ENCODE assay signal across 24 mouse cellular contexts in the genomic region with DNA sequence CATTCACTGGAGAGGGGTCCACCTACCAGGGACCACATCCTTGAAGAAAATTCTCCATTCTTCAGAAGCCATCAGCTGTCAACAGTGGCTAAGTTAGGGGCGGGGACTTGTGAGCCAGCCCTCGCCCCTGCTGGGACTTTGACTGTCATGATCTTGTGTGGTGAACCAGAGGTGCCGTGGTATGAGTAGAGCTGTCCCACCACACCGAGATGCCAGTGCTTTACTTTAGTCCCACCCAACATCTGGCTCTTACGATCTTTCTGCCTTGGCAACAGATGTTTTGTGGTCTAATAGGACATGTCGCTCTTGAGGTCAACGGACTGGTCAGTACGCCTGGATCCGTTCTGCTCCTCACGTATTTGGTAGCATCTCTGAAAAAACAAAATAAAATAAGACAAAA. TPM values are rescaled to one million over a fixed set of nuclear protein-coding genes. Genes with fewer than 3 reads are reported as not detected.
DNase-seq lines count a peak whose midpoint lies in the region; ATAC-seq and TF ChIP-seq lines count a peak whose summit lies in the region.
"Had no signal": no experiment of that assay in that cellular context is flagged by ENCODE, and none has a peak within 500 bp of the region (broad histone marks: within the 10 kb centered on the region; RNA-seq: fewer than 3 reads in every experiment).

No protein-coding gene starts in this region.

- H3K9me3 ChIP-seq in G1E (replicated peaks): no peaks in the 10 kb centered on the region; the same call in 1 of the 2 replicates
- H3K9me3 ChIP-seq: embryonic facial prominence, embryonic 12.5 days; embryonic facial prominence, embryonic 15.5 days; forebrain, embryonic 12.5 days; forebrain, embryonic 15.5 days had no signal

- H3K27ac ChIP-seq in embryonic fibroblast, embryonic 13.5 days (ENCODE audit: insufficient read depth, low read length): peak overlapping the region; percentile 25; the same call in 1 of the 2 replicates
- H3K27ac ChIP-seq: embryonic facial prominence, embryonic 12.5 days; embryonic facial prominence, embryonic 15.5 days; forebrain, embryonic 12.5 days; forebrain, embryonic 15.5 days; hindbrain, embryonic 14.5 days; hindbrain, postnatal 0 days had no signal

- peaks cover 95% of the 10 kb centered on the region for H3K4me1 ChIP-seq in G1E (ENCODE audit: insufficient read depth, low read depth, low read length)
- H3K4me1 ChIP-seq in embryonic fibroblast, embryonic 13.5 days (ENCODE audit: control insufficient read depth, insufficient read depth, low read length): peaks cover 20% of the 10 kb centered on the region

- peak; percentile 25 for DNase-seq in thymus, postnatal 0 days (ENCODE audit: low spot score)
- DNase-seq in thymus, postnatal 25 days: no peak
- DNase-seq in G1E (ENCODE audit: low spot score): no peak
- DNase-seq in natural killer cell, adult 2 months (ENCODE audit: low spot score in 2 of 2): peak; percentile 40 to 56
- no peak for DNase-seq in cerebellum, adult 11-12 months
- no peak for DNase-seq in retina, embryonic 14.5 days (ENCODE audit: low spot score)
- no peak for DNase-seq in left cerebral cortex, adult 11 months (ENCODE audit: low spot score)
- DNase-seq: adrenal gland, adult 8-10 months; adrenal gland, postnatal 25 days; cerebellum, adult 18-20 months; cerebellum, adult 9-10 months; cerebellum, postnatal 14 days; gastrocnemius, postnatal 14 days; heart, adult 11 months had no signal

- peaks cover 37% of the 10 kb centered on the region for H3K27me3 ChIP-seq in G1E (ENCODE audit: insufficient read depth, low read length)
- H3K27me3 ChIP-seq: CH12.LX had no signal

- TF ChIP-seq POLR2A in embryonic fibroblast, embryonic 13.5 days (IDR thresholded peaks at IDR 0.05; ENCODE audit: low read depth, low read length): no peak

- peak overlapping the region; percentile 40; the same call in 1 of the 2 replicates for H3K4me3 ChIP-seq in G1E (ENCODE audit: low read depth, low read length)
- H3K4me3 ChIP-seq in embryonic fibroblast, embryonic 13.5 days (ENCODE audit: insufficient read depth, low read length): no peak overlapping the region
- H3K4me3 ChIP-seq: embryonic facial prominence, embryonic 12.5 days; embryonic facial prominence, embryonic 15.5 days; erythroblast, embryonic 14.5 days; forebrain, embryonic 12.5 days; forebrain, embryonic 15.5 days had no signal

- no peak for ATAC-seq in G1E (ENCODE audit: extremely low read depth, insufficient number of reproducible peaks, low FRiP score, poor library complexity, severe bottlenecking)
- ATAC-seq: forebrain, embryonic 15.5 days; hindbrain, postnatal 0 days; intestine, postnatal 0 days had no signal

- TF ChIP-seq CTCF in G1E (IDR thresholded peaks at IDR 0.05; ENCODE audit: low read depth, low read length): no peak
- TF ChIP-seq CTCF in embryonic fibroblast, embryonic 13.5 days (IDR thresholded peaks at IDR 0.05; ENCODE audit: borderline replicate concordance, insufficient read depth, low read length): no peak

- H3K36me3 ChIP-seq in G1E (replicated peaks): no peaks in the 10 kb centered on the region
- H3K36me3 ChIP-seq: embryonic facial prominence, embryonic 12.5 days; embryonic facial prominence, embryonic 15.5 days; forebrain, embryonic 12.5 days; forebrain, embryonic 15.5 days had no signal

RNA-seq across cellular contexts. Expression of a gene that starts 5.8 kb away (rescaled TPM):
- 2.8 TPM in 2 replicates for polyA plus RNA-seq in thymus, postnatal 0 days (2015; fragmentation: Nextera tagmentation; extraction: Ambion mirVana)
- 2.1 and 2.7 TPM in 2 replicates for total RNA-seq in G1E (2014; fragmentation: Nextera tagmentation)
- total RNA-seq in G1E (2017): 15.6 and 19.2 TPM in 2 replicates
- 0.73 and 0.87 TPM in 2 replicates for polyA plus RNA-seq in G1E (2012)
- 19.2 and 28.9 TPM in 2 replicates for polyA plus RNA-seq in embryonic fibroblast, embryonic 13.5 days (2011; ENCODE audit: insufficient read length, low read depth, missing spikeins)

Comparison
In these comparisons a context has a peak if more than half of its experiments do, and no peak if none do; other contexts are left out.
1. DNase-seq: peak in thymus, postnatal 0 days (single experiment) and natural killer cell, adult 2 months (2 of 2); none in thymus, postnatal 25 days (single experiment), G1E (single experiment), cerebellum, adult 11-12 months (single experiment), retina, embryonic 14.5 days (single experiment) and left cerebral cortex, adult 11 months (single experiment).